Mouse (Mus musculus) left cerebral cortex, adult 18-20 months (tissue): ENCODE measurements at regions not wholly inside any gene's neighbourhood (a gene's known extent, or its start where the extent isn't known, plus 50 kb on each side); places are given as distances from the start of the nearest gene placed in this dataset.

Experiments used
- DNase-seq, 2 experiments: peaks; one replicate each; pipeline ENCODE4 v3.0.0; 2021 to 2022; ENCODE audit warnings: low spot score in 2 of 2, mixed read lengths in 1 of 2

DNA sequence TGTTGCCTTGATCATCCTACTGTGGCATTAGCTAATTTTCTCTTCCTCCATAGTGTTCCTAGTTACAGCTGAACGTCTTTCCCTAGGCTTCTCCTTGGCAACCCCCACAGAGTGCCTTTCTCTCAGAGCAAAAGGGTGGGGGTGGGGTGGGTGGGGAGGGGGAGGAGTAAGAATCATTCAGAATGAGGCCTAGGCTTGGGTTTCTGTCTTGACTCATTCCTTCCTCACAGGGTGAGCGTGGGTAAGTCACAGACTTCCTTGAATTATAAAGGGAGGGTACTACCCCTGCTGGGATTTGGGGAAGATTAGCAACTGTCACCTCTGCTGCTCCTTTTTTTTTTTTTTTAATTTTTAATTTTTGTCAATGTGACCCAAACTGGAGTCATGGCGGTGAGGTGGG, 114.5 kb downstream of the Dhx35 start:
- DNase-seq: no peak

DNA sequence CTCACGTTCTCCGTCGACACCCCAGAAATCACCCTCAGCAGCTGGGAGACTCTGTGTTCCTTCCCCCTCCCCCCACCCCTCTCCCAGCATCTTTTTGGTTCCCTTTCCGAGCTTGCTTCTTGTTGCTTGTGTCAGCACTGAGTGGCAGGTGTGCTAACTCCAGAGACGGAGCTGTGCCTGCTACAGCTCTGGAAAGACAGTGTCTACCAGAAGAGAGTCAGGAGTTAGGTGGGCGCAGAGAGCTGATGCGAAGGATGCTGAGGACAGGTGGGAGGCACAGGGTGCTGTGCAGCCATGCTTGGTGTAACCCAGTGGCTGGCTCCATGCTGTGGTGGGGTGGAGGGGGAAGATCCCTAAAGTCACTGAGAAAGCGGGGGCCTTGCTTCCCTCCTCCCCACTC, 115.7 kb downstream of the Dhx35 start:
- peak in 1 of 2 experiments; percentile 23 for DNase-seq

DNA sequence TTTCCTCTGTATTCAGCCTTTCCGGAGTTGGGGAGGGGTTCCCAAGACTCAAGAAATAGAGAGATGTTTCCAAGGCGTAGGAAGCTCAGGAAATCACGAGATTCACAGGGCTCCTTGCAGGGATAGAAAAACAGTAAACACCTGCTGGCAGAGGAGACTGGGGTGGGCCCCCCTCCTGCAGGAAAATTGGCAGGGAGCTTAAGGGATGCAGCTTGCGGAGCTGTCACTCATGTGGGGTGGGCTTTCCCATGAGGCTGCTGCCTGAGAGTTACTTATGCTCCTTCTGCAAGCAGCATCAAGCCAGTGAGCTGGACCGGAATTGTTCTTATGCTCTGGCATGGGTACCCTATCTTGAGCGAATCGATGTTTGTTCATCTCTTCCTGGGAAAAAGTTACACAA, 116.6 kb downstream of the Dhx35 start:
- DNase-seq: no peak

DNA sequence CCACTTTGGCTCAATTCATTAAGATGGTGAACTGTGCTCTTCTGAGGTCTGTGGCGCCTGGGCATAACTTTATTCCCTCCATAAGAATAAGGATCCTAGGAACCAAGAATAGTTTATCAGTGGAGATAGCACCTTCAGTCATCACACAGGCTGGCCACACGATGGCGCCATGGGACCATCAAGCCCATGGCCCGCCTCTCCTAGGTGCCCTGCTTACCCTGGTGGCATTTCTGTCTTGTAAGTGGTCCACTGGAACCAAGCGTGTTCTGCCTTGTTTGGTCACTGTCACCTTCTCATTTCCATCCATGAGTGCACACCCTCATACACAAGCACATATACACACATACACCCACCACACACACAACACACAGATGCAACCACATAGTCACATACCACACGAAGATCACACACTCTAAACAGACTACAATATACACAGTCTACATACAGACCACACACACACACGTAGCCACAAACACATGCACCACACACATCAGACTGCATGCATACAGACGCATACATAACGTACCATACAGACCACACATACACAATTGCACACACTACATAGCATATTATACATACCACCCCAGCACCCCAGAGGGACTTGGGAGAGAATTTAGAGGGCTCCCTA, 118.1 kb downstream of the Dhx35 start:
- peak; percentile 55 to 62 for DNase-seq

DNA sequence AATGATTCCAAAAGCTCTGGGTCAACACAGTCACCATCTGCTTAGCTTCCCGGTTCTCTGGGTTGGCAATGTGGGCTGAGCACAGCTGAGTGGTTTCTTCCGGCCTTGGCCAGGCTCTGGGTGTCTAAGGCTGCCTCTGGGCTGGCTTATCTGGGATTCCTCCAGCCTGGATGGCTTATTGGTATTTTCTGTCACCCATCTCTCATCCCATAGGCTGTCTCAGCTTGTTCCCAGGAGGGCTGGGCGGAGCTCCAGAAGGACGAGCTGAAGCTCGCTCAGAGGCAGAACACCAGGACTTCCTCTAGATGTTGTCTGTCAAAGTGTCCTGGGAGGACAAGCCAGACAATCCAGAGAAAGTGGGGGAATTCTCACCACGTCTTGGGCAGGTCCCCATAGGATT, 122.8 kb downstream of the Dhx35 start:
- peak; percentile 15 to 18 for DNase-seq

DNA sequence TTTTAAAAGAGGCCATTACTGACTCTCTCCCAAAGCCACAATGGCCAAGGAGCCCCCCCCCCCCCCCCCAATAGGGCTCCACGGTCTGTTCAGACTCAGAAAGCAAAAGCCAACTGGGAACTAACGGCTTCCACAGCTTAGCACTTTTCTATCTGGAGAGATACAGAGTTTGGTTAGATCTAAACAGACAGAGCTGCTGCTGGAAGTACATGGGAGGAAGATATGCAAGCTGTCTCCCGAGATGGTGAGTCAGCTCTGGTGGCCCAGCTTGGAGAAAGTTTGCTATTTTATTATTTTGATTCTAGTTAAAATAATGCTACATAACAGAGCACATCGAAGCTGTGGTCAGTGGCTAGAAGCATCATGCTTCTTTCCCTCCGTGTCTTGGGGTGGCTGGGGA, 123.7 kb downstream of the Dhx35 start:
- peak; percentile 12 to 13 for DNase-seq

DNA sequence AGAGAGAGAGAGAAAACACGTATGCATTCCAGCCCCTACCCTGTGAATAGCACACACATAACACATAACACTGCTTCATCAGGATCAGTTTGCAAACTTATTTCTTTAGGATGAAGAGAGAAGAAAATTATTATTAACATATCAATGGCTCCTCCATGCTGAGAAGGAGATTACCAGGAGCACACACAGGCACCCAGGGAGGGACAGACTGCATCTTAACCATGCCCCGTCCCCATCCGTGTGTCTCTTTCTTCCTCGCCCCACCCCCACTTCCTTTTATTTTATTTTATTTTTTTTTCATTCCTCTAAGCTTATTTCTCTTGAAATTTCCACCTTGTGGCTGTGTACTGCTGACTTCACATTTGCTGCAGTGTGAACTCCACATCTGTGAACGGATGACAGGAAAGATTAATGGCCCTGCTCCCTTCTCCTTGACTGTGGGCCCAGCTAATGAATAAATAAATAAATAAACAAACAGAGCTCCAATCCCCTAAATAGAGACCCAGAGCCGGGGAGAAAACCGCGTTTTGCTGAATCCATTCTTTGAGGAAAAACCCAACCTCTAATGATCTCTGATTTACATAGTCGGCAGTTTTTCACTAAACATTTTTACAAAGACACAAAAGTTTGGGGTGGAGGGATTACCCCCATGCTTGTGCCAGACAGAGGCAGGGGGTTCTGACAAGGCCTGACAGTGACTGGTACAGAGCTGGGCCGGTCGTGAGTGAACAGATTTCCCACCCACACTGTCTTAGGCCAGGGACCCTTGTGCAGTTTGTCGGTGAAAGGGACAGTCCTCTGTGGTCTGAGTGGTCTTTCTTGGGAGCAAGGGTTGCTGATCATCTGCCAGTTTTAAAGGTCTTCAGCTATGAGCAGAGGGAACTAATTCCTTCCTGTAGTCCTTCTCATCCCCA, 127.0 kb downstream of the Dhx35 start:
- DNase-seq: no peak

DNA sequence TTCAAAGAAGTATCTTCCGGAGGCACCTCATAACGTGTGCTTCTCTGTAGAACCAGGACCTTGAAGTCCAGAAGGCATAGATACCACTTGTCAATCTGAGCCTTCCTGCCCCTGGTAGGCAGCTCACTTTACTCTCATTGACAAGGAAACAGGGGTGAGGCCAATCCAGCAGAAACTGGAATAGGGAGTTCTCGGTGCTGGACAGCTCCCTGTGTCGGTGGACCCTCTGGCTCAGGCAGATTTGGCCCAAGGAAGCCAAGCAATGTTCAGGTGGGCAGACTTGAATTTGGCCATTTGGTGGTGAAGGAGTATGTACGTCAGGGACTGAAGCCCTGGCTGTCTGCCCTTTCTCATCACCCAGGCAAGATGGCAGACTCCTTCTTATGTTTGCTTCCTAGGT, 128.2 kb downstream of the Dhx35 start:
- no peak for DNase-seq

DNA sequence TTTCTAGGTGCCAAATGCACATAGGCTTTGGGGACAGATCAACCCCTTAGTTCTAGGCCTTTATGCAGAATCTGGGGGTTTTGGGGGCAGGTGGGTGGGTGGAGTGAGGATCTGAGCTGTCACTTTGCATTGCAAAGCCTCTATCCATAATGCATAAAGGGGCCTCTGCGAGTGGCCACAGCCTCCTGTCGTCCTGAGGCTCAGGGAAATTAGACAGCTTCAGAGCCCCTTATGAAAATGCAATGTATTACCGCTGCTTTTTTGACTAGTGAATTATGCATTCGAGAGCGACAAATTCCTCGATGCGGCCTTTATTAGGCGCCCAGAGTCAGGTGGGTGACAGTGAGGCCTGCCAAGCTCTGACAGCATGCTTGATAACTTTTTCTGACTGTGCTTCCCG, 134.9 kb downstream of the Dhx35 start:
- no peak for DNase-seq

DNA sequence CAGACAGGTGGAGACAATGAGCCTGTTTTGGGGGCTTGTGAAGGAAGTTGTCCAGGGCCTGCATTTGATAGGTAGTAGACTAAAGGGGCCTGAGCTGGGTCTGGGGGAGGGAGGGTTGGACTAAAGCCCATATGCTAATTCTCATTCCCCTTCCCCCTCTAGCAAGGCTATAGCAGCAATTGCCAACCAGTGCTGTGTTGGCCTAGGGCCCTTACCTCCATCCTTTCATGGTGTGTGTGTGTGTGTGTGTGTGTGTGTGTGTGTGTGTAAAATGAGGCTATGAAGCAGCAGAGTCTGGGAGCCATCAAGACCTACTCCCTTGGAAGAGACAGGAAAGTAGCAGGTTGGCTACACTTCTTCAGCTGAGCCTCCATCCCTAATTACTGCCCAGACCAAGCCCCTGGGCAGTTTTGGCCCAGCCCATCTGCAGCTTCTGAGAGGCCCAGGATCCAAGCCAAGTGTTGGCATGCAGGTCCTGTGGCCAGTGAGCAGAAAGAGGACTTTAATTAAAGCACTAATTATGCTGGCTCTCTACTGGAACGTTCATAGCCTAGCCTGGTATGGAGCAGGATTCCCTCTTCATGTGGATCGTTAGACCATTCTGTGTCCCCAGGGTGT, 143.4 kb downstream of the Dhx35 start:
- DNase-seq: peak in 1 of 2 experiments; percentile 21

DNA sequence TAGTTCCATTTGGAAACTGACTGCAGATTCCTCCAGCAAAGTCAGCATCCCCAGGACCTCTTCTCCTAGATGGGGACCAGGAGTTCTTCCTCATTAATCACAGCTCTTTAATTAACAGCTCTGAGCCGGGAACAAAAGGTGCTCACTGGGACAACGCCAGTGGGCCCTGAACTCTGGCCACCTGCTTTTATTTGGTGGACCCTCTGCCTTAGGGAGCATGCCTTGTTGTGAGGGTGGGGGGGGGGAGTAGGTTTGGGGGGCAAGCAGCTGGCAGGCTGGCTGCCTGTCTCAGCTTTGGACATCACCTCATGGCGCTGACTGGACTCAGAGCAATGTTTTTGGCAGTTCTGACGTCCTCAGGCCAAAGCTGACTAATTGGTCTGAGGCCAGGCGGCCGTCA, 154.8 kb downstream of the Dhx35 start:
- no peak for DNase-seq

DNA sequence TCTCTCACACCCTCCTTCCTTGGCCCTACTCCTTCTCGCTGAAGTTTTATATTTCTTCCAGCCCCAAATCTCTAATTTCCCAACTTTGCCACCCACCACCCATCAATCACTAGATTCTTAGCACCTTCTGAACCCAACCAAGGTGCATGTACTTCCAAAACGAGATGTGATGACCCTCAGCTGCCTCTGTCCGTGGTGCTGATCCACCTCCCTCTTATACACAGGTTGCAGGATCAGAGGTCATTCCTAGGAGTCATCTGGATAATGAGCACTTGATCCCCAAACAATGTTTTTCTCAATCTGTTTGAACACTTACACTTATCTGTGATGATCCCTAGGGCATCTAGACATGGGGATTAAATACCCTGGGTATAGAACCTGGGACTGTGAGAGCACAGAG, 156.5 kb downstream of the Dhx35 start:
- no peak for DNase-seq

DNA sequence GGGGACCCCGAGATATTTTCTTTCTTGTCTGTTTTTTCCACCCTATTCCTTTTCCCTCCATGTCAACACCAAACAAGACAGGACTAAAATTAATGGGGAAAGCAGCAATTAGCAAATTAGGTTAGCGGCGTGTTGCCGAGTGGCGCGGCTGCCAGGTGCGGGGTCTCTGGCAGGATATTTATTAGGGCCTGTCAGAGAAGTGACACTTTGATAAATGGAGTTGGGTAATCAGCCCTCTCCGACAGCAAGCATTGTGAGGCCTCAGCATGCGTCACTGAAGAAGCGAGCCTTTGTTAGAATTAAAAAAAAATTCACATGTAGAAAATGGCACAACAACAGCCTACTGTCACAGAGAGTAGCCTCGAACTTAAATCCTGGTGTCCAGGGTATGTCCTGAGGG, 162.3 kb downstream of the Dhx35 start:
- no peak for DNase-seq

DNA sequence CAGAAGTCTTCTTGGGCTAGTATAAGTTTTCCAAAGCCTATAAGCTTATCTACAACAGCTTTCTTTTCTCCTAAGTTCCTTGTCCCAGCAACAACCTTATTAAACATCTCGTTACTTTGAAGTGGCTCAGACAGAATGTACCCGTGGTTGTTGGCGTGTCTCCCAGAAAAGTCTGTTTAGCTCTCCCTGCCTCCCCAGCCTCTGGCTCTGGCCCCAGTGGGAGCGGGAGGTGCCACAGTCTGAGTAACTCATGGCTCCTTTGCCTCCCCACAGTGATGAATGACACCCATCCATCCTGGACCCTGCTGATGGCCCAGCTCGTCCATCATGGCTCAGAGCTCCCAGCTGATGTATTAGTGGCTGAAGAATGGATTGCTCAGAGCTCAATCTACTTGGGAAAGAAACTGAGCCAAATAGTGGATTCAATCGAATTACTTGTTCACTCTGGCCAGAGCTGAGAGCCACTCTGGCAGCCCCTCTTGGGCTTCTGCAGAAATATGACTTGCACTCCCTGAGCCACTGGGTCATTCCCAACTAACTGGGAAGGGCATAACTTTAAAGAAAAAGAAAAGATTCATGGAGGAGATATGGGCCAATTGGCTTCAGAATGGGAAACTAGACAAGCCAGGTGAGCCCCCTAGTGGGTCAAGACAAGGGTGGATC, 170.5 kb downstream of the Dhx35 start:
- peak; percentile 82 to 90 for DNase-seq

DNA sequence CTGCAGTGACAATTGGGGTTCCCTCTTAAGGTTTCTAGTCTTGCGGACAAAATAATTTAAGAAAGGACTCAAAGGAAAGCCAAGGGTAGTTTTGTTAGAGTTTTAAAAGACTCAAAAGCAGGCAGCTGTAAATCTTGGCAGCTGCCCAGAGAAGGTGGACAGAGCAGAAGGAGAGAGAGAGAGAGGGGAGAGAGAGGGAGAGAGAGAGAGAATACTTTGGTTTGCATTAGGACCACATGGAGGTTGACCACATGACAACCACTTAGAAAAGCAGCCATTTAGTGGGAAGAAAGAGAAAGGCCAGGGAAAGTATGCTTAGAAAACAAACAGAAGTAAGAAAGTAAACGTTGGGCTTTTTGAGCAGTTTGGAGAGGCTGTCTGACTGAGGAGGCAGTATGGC, 177.6 kb downstream of the Dhx35 start:
- no peak for DNase-seq

DNA sequence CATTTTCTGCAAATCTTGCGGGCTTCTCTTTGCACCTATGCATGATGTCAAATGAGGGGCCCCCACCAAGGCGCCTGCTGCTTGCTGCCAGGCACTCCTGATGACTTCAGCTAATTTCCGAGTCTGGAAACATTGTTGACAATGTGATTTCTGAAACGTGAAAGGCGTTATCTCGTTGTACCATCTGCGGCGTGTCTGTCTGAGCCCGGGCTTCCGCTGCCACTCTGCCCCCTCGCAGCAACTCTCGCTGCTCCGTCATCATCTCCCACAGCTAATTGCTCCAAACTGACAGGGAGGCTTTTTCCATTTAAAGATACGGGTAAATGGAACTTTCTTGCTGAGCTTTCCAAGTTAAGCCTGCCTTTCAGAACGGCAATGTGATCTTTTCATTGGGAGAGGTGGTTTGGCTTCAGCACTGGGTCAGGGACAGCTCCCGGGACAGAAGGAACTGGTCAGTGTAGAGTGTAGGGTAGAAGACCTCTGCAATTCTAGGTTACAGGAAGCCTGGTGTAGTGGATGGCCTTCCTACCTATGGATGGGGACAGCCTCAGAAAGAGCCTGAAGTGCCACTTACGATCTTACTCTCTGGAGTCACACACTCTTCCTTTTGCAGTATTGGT, 191.0 kb downstream of the Dhx35 start:
- peak in 1 of 2 experiments; percentile 12 for DNase-seq

DNA sequence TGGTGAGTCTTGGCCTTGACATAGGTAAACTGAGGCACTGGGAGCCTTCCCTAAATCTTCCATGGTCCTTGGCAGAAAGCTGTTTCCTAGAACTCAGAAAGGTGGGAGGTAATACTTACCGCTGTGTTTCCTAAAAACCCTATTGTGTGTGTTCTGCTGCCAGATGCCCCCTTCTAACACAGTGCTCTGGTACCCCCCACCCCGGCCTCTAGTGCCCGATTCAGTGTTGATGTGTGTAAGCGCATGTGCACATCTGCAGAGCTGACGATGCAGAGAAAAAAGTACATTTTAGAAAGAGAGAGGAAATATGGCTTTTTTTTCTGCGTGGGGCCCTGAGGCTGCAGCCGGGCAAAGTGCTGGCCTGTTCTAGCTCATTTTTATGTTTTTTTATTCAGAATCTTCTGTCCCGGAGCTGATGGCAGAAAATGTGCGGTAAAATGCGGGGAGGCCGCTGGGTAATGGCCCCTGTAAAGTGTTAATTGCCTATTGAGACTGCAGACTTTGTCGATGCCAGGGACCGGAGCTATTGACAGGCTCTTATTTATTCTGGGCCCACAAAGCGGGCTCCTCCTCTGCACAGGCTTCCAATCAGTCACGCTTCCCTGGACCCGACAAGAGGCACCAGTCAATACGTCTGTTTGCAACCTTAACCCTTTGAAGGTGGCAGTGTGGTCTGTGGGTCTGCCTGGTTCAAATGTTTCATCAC, 208.0 kb downstream of the Dhx35 start:
- DNase-seq: no peak

DNA sequence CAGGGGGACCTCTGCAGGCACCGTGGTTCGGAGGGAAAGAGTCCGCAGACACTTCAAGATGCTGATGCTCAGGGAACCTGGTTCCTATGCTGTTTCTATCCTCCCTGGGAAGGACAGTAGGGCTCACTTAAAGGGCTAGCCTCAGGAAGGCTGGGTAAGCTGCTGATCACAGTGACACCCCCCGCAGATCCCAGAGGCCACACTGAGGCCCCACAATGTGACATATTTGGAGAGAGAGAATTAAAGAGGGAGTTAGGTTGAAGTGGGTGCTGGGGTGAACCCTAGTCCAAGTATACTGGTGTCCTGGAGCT, 208.5 kb downstream of the Dhx35 start:
- DNase-seq: no peak

DNA sequence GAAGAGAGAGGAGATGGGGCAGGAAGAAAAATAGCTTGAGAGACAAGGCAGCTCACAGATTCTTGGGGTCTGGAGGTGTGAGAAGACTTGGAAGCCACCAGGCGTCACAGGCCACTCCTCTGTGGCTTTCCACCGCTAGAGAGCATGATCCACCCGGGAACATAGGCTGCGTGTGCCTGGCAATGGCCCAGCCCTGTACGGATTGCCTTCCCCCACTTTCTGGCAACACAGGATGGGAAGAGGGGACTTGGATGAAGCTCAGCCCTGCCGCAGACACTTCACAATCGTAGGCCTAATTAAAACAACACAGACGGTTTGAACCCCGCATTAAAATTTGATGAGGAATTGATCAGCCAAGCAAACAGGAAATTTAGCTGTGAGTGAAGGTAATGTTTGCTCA, 209.8 kb downstream of the Dhx35 start:
- peak in 1 of 2 experiments; percentile 6 for DNase-seq

DNA sequence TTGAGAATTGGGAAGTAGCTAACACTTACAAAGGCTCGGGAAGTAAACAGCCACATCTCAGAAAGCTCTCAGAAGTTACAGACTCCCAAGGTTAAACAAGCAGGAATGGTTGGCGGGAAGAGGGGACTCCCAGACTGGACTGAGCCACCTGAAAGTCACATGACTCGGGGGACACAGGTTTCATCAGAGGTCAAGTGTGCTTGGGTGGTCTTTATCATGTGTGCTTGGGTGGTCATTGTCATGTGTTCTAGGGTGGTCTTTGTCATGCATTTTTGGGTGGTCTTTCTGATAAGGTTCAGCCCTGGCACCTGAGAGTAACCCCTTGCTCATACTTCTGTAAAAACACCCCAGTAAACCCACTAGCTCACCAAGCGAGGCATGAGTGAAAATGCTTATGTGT, 218.1 kb downstream of the Dhx35 start:
- DNase-seq: no peak

DNA sequence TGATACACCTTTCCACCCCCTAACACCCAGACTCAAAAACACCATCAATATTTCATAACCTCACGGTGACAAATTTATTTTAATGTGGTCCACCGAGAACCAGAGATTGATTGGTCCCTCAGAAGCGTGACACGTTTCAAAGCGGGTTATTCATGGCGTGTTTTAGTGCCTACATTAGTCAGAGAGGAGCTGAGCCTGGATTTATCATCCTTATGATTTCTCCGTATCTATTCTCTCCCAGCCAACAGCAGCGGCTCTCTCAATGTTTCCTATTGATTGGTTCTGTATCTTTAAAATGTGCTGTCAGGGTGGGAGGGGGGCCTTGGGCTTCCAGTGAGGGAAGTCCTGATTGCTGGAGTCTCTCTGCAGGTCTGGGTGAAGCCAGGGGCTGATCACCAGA, 219.9 kb downstream of the Dhx35 start:
- DNase-seq: no peak
